Mouse (Mus musculus) myocyte (in vitro differentiated cells): ENCODE measurements around the gene Gtf3c6.

Experiments
- POLR2A ChIP-seq: IDR thresholded peaks from one replicate; pipeline ENCODE4 v1.6.1; 2011; ENCODE audit warnings: low read depth, mild to moderate bottlenecking, control low read depth, moderate library complexity; ENCODE audit not compliant: insufficient read length
- POLR2AphosphoS2 ChIP-seq: IDR thresholded peaks from one replicate; pipeline ENCODE4 v1.6.1; 2011; ENCODE audit warnings: low read depth, control low read depth; ENCODE audit not compliant: insufficient read length

- TF ChIP-seq POLR2A (no peak), POLR2AphosphoS2 (no peak)
Observed at GRCm38 (mm10) chr10:40285571-40285970, 27.7 kb upstream of the Gtf3c6 start.
